Mouse (Mus musculus) liver, embryonic 16.5 days (tissue): ENCODE data around the gene Dnah6. TPM values are rescaled to one million over a fixed set of nuclear protein-coding genes. Genes with fewer than 3 reads are reported as not detected.
A peak's percentile ranks its signal among the peaks of the same experiment; 100 is the strongest.

ENCODE experiments used
- ATAC-seq: fragments of 200-750 bp; cut with Nextera tagmentation; 2 replicates; pipeline ENCODE4 v1.8.0; 2017; ENCODE audit warnings: low read depth, mild to moderate bottlenecking, moderate number of reproducible peaks, moderate library complexity
- H3K27ac ChIP-seq: fragments of 300-500 bp; sonication (generic); 2 replicates; pipeline ENCODE4 v1.5.1; 2014; ENCODE audit warnings: mild to moderate bottlenecking, low read length
- H3K27me3 ChIP-seq: fragments of 300-500 bp; sonication (generic); 2 replicates; pipeline ENCODE4 v1.6.1; 2014; ENCODE audit warnings: low read depth, low read length, mixed read lengths; ENCODE audit not compliant: control insufficient read depth, insufficient read depth
- H3K36me3 ChIP-seq: fragments of 300-500 bp; sonication (generic); 2 replicates; pipeline ENCODE4 v1.6.1; 2014; ENCODE audit warnings: mild to moderate bottlenecking; ENCODE audit not compliant: control insufficient read depth, insufficient read depth
- H3K4me1 ChIP-seq: fragments of 300-500 bp; sonication (generic); 2 replicates; pipeline ENCODE4 v1.6.1; 2014; ENCODE audit warnings: low read depth, low read length, mixed read lengths; ENCODE audit not compliant: control insufficient read depth
- H3K4me2 ChIP-seq: fragments of 300-500 bp; sonication (generic); 2 replicates; pipeline ENCODE4 v1.6.1; 2014; ENCODE audit warnings: low read depth, low read length, mixed read lengths
- H3K4me3 ChIP-seq: fragments of 300-500 bp; sonication (generic); 2 replicates; pipeline ENCODE4 v1.5.1; 2014; ENCODE audit warnings: low read depth, mild to moderate bottlenecking, low read length
- H3K9ac ChIP-seq: fragments of 300-500 bp; sonication (generic); 2 replicates; pipeline ENCODE4 v1.6.1; 2014; ENCODE audit warnings: low read depth, low read length
- H3K9me3 ChIP-seq: fragments of 300-500 bp; sonication (generic); replicated peaks from 2 replicates; pipeline ENCODE4 v1.6.1; 2016; ENCODE audit warnings: low read length; ENCODE audit not compliant: control insufficient read depth
- WGBS: fragments of 180-500 bp; shearing (Covaris S2); extraction: QIAGEN DNeasy Blood & Tissue Kit; methylation state at CpG from one replicate; pipeline ENCODE4 v1.1.7; 2014; ENCODE audit not compliant: insufficient replicate concordance; 5-methylcytosine and 5-hydroxymethylcytosine counted together
- polyA plus RNA-seq: library from polyadenylated mRNA; unstranded; fragments of >200 nt; fragmentation: Nextera tagmentation; extraction: Ambion mirVana; gene quantifications from 2 replicates; pipeline ENCODE4 v1.2.1, GENCODE M21; 2015

The Dnah6 gene
- polyA plus RNA-seq, 1 experiment from 2014 or later, result 0.04 TPM

DNA sequence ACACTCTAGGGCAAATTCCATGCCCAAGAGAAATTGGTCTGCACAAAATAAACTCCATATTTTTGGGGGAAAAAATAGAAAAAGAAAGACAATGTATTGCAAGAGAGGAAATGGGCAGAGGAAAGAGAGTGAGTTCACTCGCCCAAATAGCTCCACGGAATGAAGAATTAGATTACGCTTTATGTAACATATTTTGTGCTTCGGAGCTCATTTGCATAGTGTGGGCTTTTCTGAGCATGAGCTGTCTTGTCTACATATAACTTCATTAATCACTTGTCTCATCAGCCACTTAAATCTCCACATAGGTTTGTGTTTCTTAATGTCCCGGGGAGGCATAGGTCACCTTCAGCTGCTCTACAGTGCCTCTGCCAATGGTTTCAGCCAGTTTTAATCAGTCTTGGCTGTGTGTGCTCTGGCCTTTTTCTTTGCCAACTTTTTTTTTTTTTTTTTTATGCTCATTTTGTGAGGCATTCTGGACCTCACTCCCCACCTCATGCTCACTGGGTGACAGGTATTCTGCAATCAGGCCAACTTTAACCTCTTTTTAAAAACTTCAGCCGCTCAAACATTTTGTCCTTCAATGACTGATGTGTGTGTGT is 12.9 kb upstream of the Dnah6 start:
- Histone ChIP-seq H3K27ac (no peak overlapping the region), H3K27me3 (no peaks in the 10 kb centered on the region), H3K4me2 (no peak overlapping the region), H3K4me3 (no peak overlapping the region), H3K4me1 (no peaks in the 10 kb centered on the region), H3K9me3 (no peaks in the 10 kb centered on the region; the same call in 1 of the 2 replicates), H3K36me3 (no peaks in the 10 kb centered on the region), H3K9ac (no peak overlapping the region)
- ATAC-seq, result no peak
- WGBS, result 73% methylated on average over 6 of the region's 6 CpGs

GRCm38 (mm10) chr6:73233202-73233726 is 11.8 kb upstream of the Dnah6 start:
- Histone ChIP-seq H3K27ac (no peak overlapping the region), H3K9me3 (no peaks in the 10 kb centered on the region; the same call in 1 of the 2 replicates), H3K4me2 (no peak overlapping the region), H3K4me1 (no peaks in the 10 kb centered on the region), H3K4me3 (no peak overlapping the region), H3K27me3 (no peaks in the 10 kb centered on the region), H3K9ac (no peak overlapping the region), H3K36me3 (no peaks in the 10 kb centered on the region)
- 45% methylated on average over 6 of the region's 6 CpGs for WGBS
- no peak for ATAC-seq

DNA sequence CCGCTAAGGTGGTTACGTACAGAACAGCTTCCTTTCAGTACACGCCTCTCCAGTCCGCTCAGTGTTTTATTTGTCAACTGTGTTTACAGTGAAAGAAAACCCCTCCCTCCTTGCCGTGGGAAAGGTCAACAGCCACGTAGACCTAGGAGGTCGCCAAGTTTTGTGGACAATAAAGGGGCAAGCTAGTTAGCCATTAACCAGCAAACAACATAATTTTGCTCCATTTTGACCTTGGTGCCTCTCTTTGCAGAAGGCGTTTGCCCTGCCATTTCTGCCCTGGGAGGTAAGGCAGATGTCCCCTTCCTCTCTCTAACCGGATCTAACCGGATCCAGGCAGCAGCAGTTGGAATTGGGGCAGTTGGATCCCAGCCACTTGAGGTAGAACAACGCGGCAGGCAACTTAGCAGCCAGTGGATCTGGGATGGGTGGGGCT is 10.7 kb upstream of the Dnah6 start:
- Histone ChIP-seq H3K4me1 (no peaks in the 10 kb centered on the region), H3K4me2 (peak overlapping the region; percentile 42; the same call in 1 of the 2 replicates), H3K9ac (no peak overlapping the region), H3K4me3 (peak overlapping the region; percentile 31), H3K27me3 (no peaks in the 10 kb centered on the region), H3K9me3 (no peaks in the 10 kb centered on the region), H3K27ac (peak overlapping the region; percentile 58), H3K36me3 (no peaks in the 10 kb centered on the region)
- ATAC-seq, result peak; percentile 92
- WGBS, result 64% methylated on average over 12 of the region's 12 CpGs

GRCm38 (mm10) chr6:73228881-73229280 is 7.4 kb upstream of the Dnah6 start:
- ATAC-seq, result no peak
- WGBS, result 49% methylated on average over 3 of the region's 3 CpGs
- no peak overlapping the region for H3K9ac ChIP-seq
- no peak overlapping the region for H3K4me2 ChIP-seq
- H3K4me3 ChIP-seq, result no peak overlapping the region
- no peak overlapping the region for H3K27ac ChIP-seq
- H3K36me3 ChIP-seq, result no peaks in the 10 kb centered on the region
- no peaks in the 10 kb centered on the region for H3K9me3 ChIP-seq
- no peaks in the 10 kb centered on the region for H3K27me3 ChIP-seq
- H3K4me1 ChIP-seq, result no peaks in the 10 kb centered on the region

DNA sequence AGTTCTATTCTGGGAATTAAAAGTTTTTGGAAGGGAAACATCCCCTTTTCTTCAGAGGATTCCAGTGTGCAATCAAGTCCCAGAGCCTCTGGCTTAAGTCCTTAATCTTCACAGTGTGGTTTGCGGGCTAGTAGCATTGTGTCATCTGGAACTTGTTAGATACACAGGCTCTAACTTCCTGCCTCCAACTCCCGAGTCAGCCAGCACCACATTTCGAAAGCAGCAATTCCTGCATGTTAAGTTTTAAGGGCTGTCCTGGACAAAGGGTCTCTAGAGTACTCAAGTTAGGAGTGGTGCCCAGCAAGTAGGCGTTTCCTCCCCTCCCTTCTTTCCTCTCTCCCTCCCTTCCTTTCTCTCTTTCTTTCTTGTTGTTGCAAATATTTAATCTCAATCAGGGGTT is 7.0 kb upstream of the Dnah6 start:
- Histone ChIP-seq H3K9ac (no peak overlapping the region), H3K4me3 (no peak overlapping the region), H3K36me3 (no peaks in the 10 kb centered on the region), H3K27me3 (no peaks in the 10 kb centered on the region), H3K27ac (no peak overlapping the region), H3K4me1 (no peaks in the 10 kb centered on the region), H3K4me2 (no peak overlapping the region), H3K9me3 (no peaks in the 10 kb centered on the region)
- WGBS, result 18% methylated on average over 4 of the region's 4 CpGs
- ATAC-seq, result no peak

DNA sequence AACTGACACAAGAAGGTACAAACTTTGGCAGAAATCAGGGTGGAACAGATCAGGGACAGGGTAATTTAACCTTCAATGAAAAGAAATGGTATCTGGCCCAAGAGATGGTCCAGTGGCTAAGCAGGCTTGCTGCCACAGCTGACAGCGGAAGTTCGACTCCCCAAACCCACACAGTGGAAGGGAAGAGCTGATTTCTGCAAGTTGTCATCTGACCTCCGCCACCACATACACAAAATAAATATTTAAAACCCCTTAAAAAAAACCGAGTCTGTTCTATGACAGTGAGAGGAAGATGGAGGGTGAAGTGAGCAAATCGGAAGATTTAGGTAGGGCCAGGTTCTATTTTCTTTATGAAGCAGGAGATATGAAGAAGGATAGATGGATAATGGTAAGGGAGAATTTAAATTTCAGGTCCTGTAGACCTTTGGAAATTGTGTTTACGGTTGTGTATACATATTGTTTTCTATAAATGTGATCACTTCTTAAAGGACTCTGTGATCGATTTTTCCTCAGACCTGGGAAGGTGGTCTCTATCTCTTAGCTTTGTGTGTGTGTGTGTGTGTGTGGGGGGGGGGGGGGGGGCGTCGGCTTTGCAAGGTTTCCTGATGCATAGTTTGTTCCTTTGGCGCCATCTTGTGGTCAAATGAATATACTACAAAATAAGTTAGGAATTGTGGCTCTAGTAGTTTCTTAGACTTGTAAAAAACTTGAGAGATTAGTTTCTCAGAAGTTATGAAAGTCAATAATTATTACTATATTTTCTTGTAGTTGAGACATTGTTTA is 6.1 kb upstream of the Dnah6 start:
- H3K36me3 ChIP-seq, result no peaks in the 10 kb centered on the region
- H3K9ac ChIP-seq, result no peak overlapping the region
- no peaks in the 10 kb centered on the region for H3K9me3 ChIP-seq
- no peaks in the 10 kb centered on the region for H3K4me1 ChIP-seq
- no peak overlapping the region for H3K4me3 ChIP-seq
- H3K4me2 ChIP-seq, result no peak overlapping the region
- no peak for ATAC-seq
- 28% methylated on average over 10 of the region's 10 CpGs for WGBS
- no peak overlapping the region for H3K27ac ChIP-seq
- no peaks in the 10 kb centered on the region for H3K27me3 ChIP-seq

DNA sequence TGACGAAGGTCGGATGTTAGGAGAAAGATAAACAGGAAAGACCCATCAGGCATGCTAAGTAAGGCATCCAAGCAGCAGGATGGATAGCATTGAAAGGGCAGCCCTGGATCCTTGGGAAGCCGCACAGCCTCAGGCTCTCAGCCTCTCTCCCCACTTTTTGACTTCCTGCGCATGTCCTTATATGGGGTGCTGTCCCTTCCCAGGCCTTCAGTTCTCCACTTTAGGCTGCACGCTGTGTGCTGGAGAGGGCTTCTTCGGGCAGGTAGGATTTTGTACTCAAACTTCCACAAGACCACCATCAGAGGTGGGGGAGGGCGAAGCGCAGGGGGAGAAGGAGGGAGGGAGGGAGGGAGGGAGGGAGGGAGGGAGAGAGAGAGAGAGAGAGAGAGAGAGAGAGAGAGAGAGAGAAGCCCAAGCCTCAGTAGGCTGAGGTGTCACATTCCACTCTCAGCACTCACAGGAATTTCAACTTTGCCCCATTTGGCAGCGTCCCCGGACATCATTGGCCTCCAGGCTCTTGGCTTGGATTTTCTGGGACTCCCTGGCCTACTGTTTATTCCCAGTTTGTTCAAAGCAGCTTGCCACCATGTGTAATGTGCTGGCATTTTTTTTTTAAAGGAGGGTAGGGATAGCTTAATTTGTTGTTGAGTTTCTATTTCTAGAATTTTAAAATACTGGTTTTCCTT is 1.5 kb upstream of the Dnah6 start:
- H3K4me1 ChIP-seq, result no peaks in the 10 kb centered on the region
- H3K4me3 ChIP-seq, result no peak overlapping the region
- no peak overlapping the region for H3K27ac ChIP-seq
- 49% methylated on average over 10 of the region's 10 CpGs for WGBS
- no peaks in the 10 kb centered on the region for H3K27me3 ChIP-seq
- ATAC-seq, result peak; percentile 73
- H3K36me3 ChIP-seq, result no peaks in the 10 kb centered on the region
- no peak overlapping the region for H3K9ac ChIP-seq
- no peaks in the 10 kb centered on the region for H3K9me3 ChIP-seq
- no peak overlapping the region for H3K4me2 ChIP-seq

DNA sequence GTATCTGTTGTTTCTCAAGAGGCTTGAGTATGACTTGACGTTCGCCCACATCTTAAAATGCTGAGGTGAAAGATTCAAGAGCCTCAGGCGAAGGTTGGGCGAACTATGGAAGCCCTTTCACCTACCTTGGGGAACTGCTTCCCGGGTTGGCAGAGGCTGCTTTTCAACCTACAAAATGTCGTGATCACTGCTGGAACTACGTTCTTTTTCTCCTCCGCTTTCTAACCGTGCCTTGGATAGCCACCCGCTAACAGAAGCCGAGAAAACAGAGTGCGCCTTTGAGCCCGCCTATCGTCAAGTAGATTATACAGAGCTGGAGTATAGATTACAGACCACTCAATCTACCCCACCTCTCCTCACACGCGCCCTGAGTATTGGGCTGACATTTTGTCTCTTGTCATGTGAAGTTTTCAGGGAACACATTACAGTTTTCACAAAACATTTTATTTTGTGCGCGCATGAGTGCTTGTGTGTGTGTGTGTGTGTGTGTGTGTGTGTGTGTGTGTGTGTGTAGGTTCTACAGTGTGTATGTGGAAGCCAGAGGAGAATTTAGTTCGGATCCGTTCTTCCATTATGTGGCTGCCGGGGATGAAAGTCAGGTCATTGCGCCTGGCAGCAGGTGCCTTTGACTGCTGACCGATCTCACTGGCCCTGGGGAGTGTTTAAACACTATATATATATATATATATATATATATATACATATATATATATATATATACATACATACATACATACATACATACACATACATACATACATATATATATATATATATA is 696 bp upstream of the Dnah6 start:
- Histone ChIP-seq H3K9ac (no peak overlapping the region), H3K4me2 (peak overlapping the region; percentile 54), H3K4me3 (peak overlapping the region; percentile 33), H3K36me3 (no peaks in the 10 kb centered on the region), H3K9me3 (no peaks in the 10 kb centered on the region), H3K27ac (no peak overlapping the region), H3K4me1 (no peaks in the 10 kb centered on the region), H3K27me3 (no peaks in the 10 kb centered on the region)
- ATAC-seq, result peak; percentile 61
- WGBS, result 33% methylated on average over 23 of the region's 23 CpGs
